Mouse (Mus musculus) embryonic facial prominence, embryonic 11.5 days (tissue): Measurements from ENCODE around the gene Cd209a. TPM values are rescaled to one million over a fixed set of nuclear protein-coding genes. Genes with fewer than 3 reads are reported as not detected.
A peak's percentile ranks its signal among the peaks of the same experiment; 100 is the strongest.
"Not testable (repeated sequence)": the region's sequence is repeated elsewhere in the genome, so short reads cannot be mapped to it uniquely, and the experiment has no call there.

ENCODE experiments used
- ATAC-seq: fragments of 200-750 bp; cut with Nextera tagmentation; replicated peaks from 2 replicates; pipeline ENCODE4 v1.8.0; 2017; ENCODE audit warnings: low read depth; ENCODE audit not compliant: insufficient number of reproducible peaks, low FRiP score, low TSS enrichment
- DNase-seq: peaks from one replicate; pipeline ENCODE4 v3.0.0-alpha.2; 2015; ENCODE audit warnings: low spot score
- H3K27ac ChIP-seq: fragments of 300-500 bp; sonication (generic); replicated peaks from 2 replicates; pipeline ENCODE4 v1.5.1; 2014; ENCODE audit warnings: mild to moderate bottlenecking, low read depth, low read length, control low read depth
- H3K27me3 ChIP-seq: fragments of 300-500 bp; sonication (generic); 2 replicates; pipeline ENCODE4 v1.6.1; 2014; ENCODE audit warnings: mild to moderate bottlenecking, low read length, moderate library complexity, mixed read lengths; ENCODE audit not compliant: control insufficient read depth, insufficient read depth
- H3K36me3 ChIP-seq: fragments of 300-500 bp; sonication (generic); replicated peaks from 2 replicates; pipeline ENCODE4 v1.6.1; 2014; ENCODE audit warnings: low read depth, mild to moderate bottlenecking, low read length, moderate library complexity, mixed read lengths; ENCODE audit not compliant: control insufficient read depth, insufficient read depth
- H3K4me1 ChIP-seq: fragments of 300-500 bp; sonication (generic); 2 replicates; pipeline ENCODE4 v1.6.1; 2014; ENCODE audit warnings: low read length, mixed read lengths; ENCODE audit not compliant: control insufficient read depth, insufficient read depth
- H3K4me2 ChIP-seq: fragments of 300-500 bp; sonication (generic); 2 replicates; pipeline ENCODE4 v1.6.1; 2014; ENCODE audit warnings: low read depth, mild to moderate bottlenecking, control low read depth, low read length, moderate library complexity
- H3K4me3 ChIP-seq: fragments of 300-500 bp; sonication (generic); 2 replicates; pipeline ENCODE4 v1.5.1; 2014; ENCODE audit warnings: low read depth, low read length, control low read depth
- H3K9ac ChIP-seq: fragments of 300-500 bp; sonication (generic); replicated peaks from 2 replicates; pipeline ENCODE4 v1.6.1; 2014; ENCODE audit warnings: mild to moderate bottlenecking, control low read depth, low read length
- H3K9me3 ChIP-seq: fragments of 300-500 bp; sonication (generic); replicated peaks from 2 replicates; pipeline ENCODE4 v1.6.1; 2016; ENCODE audit warnings: mild to moderate bottlenecking, low read length, inconsistent platforms, mixed read lengths; ENCODE audit not compliant: control insufficient read depth
- WGBS: fragments of 180-500 bp; shearing (Covaris S2); extraction: QIAGEN DNeasy Blood & Tissue Kit; methylation state at CpG from one replicate; pipeline ENCODE4 v1.1.7; 2014; 5-methylcytosine and 5-hydroxymethylcytosine counted together
- polyA plus RNA-seq: library from polyadenylated mRNA; unstranded; fragments of >200 nt; fragmentation: Nextera tagmentation; extraction: Ambion mirVana; gene quantifications from 2 replicates; pipeline ENCODE4 v1.2.1, GENCODE M21; 2014

The Cd209a gene
- not detected in 2 replicates for polyA plus RNA-seq

- no peak within 1 kb of the TSS for H3K4me3 ChIP-seq
- no peaks in the 10 kb centered on the region; the same call in 1 of the 2 replicates for H3K9me3 ChIP-seq
- DNase-seq (no peak), ATAC-seq (no peak)
- no peak within 1 kb of the TSS for H3K4me2 ChIP-seq
- no peaks in the 10 kb centered on the region for H3K27me3 ChIP-seq
- 93% methylated on average over 4 of the region's 4 CpGs for WGBS
- no peaks in the 10 kb centered on the region for H3K4me1 ChIP-seq
- H3K9ac ChIP-seq: no peak within 1 kb of the TSS
- no peaks in the 10 kb centered on the region for H3K36me3 ChIP-seq
- H3K27ac ChIP-seq: no peak within 1 kb of the TSS
Measured at GRCm38 (mm10) chr8:3748761-3749160, at the start of gene Cd209a. TSS of gene Cd209a (minus strand) at chr8:3748984.

- not testable (repeated sequence) for H3K4me2 ChIP-seq, DNase-seq, H3K4me1 ChIP-seq, H3K27me3 ChIP-seq, H3K36me3 ChIP-seq, H3K4me3 ChIP-seq, H3K27ac ChIP-seq, ATAC-seq, H3K9me3 ChIP-seq, H3K9ac ChIP-seq
- 94% methylated on average over 5 of the region's 5 CpGs for WGBS
Measured at GRCm38 (mm10) chr8:3768641-3769040, 19.9 kb upstream of the Cd209a start.

- Histone ChIP-seq H3K36me3 (no peaks in the 10 kb centered on the region), H3K4me2 (no peak overlapping the region), H3K27me3 (no peaks in the 10 kb centered on the region), H3K9me3 (no peaks in the 10 kb centered on the region; the same call in 1 of the 2 replicates), H3K27ac (no peak overlapping the region), H3K9ac (no peak overlapping the region), H3K4me1 (no peaks in the 10 kb centered on the region), H3K4me3 (no peak overlapping the region)
- 62% methylated on average over 18 of the region's 18 CpGs for WGBS
- DNase-seq (peak; percentile 100), ATAC-seq (peak; percentile 100)
Measured at GRCm38 (mm10) chr8:3754261-3754850, 5.6 kb upstream of the Cd209a start.

GRCm38 (mm10) chr8:3736947-3737346 lies 11.8 kb downstream of the Cd209a start:
- Histone ChIP-seq H3K4me1 (no peaks in the 10 kb centered on the region), H3K9ac (no peak overlapping the region), H3K27me3 (no peaks in the 10 kb centered on the region), H3K27ac (no peak overlapping the region), H3K36me3 (no peaks in the 10 kb centered on the region), H3K4me2 (no peak overlapping the region), H3K4me3 (no peak overlapping the region), H3K9me3 (no peaks in the 10 kb centered on the region)
- DNase-seq (no peak), ATAC-seq (no peak)
- WGBS: 94% methylated on average over 2 of the region's 2 CpGs

GRCm38 (mm10) chr8:3735599-3735998 lies 13.2 kb downstream of the Cd209a start:
- no peak overlapping the region for H3K4me2 ChIP-seq
- no peak for ATAC-seq
- no peaks in the 10 kb centered on the region for H3K36me3 ChIP-seq
- H3K4me3 ChIP-seq: no peak overlapping the region
- H3K27me3 ChIP-seq: no peaks in the 10 kb centered on the region
- no peaks in the 10 kb centered on the region for H3K4me1 ChIP-seq
- 94% methylated on average over 2 of the region's 2 CpGs for WGBS
- H3K9me3 ChIP-seq: no peaks in the 10 kb centered on the region
- DNase-seq: no peak
- H3K27ac ChIP-seq: no peak overlapping the region
- H3K9ac ChIP-seq: no peak overlapping the region

GRCm38 (mm10) chr8:3734084-3734483 lies 14.7 kb downstream of the Cd209a start:
- no peaks in the 10 kb centered on the region for H3K36me3 ChIP-seq
- ATAC-seq: no peak
- no peak overlapping the region for H3K4me2 ChIP-seq
- H3K27ac ChIP-seq: no peak overlapping the region
- no peak overlapping the region for H3K9ac ChIP-seq
- H3K4me1 ChIP-seq: no peaks in the 10 kb centered on the region
- no peaks in the 10 kb centered on the region for H3K27me3 ChIP-seq
- WGBS: 65% methylated on average over 1 of the region's 1 CpGs
- no peak for DNase-seq
- no peak overlapping the region for H3K4me3 ChIP-seq
- no peaks in the 10 kb centered on the region for H3K9me3 ChIP-seq

- Histone ChIP-seq H3K9me3 (no peaks in the 10 kb centered on the region), H3K4me1 (no peaks in the 10 kb centered on the region), H3K36me3 (no peaks in the 10 kb centered on the region), H3K4me2 (no peak overlapping the region), H3K27me3 (no peaks in the 10 kb centered on the region), H3K27ac (no peak overlapping the region), H3K9ac (no peak overlapping the region), H3K4me3 (no peak overlapping the region)
- no peak for ATAC-seq
- WGBS: 67% methylated on average over 1 of the region's 1 CpGs
- DNase-seq: no peak
Measured at GRCm38 (mm10) chr8:3721041-3721440, 27.7 kb downstream of the Cd209a start.

- H3K4me3 ChIP-seq: no peak within 1 kb of the TSS
- no peaks in the 10 kb centered on the region for H3K27me3 ChIP-seq
- no peak within 1 kb of the TSS for H3K4me2 ChIP-seq
- H3K9me3 ChIP-seq: no peaks in the 10 kb centered on the region
- ATAC-seq (no peak), DNase-seq (no peak)
- 77% methylated on average over 5 of the region's 5 CpGs for WGBS
- no peak within 1 kb of the TSS for H3K9ac ChIP-seq
- H3K36me3 ChIP-seq: no peaks in the 10 kb centered on the region
- no peaks in the 10 kb centered on the region for H3K4me1 ChIP-seq
- no peak within 1 kb of the TSS for H3K27ac ChIP-seq
Measured at GRCm38 (mm10) chr8:3720551-3720950, 28.2 kb downstream of the Cd209a start, which contains the start of gene Clec4g. TSS of gene Clec4g (minus strand) at chr8:3720651.
